Mouse (Mus musculus): Measurements from ENCODE around the gene Acot1. TPM values are rescaled to one million over a fixed set of nuclear protein-coding genes. Genes with fewer than 3 reads are reported as not detected.
"Not testable (repeated sequence)": the region's sequence is repeated elsewhere in the genome, so short reads cannot be mapped to it uniquely, and the experiment has no call there.

Gene Acot1
- polyA plus RNA-seq, 1 experiment from 2014 or later: 74.8 TPM

DNA sequence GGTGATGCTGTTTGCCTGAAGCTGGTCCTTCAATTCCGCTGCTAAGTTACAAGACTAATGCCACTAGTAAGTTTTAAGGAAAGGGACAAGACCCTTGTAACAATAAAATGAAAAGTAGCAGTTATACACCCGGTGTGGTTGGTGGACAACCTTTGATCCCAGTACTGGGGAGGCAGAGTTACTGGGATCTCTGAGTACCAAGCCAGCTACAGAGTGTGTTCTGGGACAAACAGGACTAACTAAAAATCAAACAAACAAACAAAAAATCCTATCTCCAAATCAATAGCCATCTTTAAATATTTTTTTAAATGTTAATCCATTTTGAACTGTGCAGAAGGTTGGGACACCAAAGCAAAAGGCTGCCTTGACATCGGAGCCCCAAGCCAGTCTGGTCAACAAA, 911 bp downstream of the Acot1 start:
- Histone ChIP-seq H3K27ac (ENCODE audit: low read depth, low read length) (no peak overlapping the region), H3K9ac (ENCODE audit: low read length) (no peak overlapping the region), H3K9me3 (ENCODE audit: control insufficient read depth, low read length) (no peaks in the 10 kb centered on the region), H3K4me3 (ENCODE audit: low read depth, low read length) (peak overlapping the region; percentile 40), H3K27me3 (ENCODE audit: control insufficient read depth, insufficient read depth, low read length) (no peaks in the 10 kb centered on the region), H3K36me3 (ENCODE audit: control insufficient read depth, insufficient read depth, low read length) (no peaks in the 10 kb centered on the region), H3K4me2 (ENCODE audit: low read depth) (peak overlapping the region; percentile 47), H3K4me1 (ENCODE audit: control insufficient read depth, insufficient read depth, low read length) (peaks cover 11% of the 10 kb centered on the region; the same call in 1 of the 2 replicates)
- DNase-seq (ENCODE audit: low spot score) (no peak), ATAC-seq (ENCODE audit: insufficient read depth, low FRiP score, low TSS enrichment) (no peak)
- 81% methylated on average over 3 of the region's 3 CpGs for WGBS

DNA sequence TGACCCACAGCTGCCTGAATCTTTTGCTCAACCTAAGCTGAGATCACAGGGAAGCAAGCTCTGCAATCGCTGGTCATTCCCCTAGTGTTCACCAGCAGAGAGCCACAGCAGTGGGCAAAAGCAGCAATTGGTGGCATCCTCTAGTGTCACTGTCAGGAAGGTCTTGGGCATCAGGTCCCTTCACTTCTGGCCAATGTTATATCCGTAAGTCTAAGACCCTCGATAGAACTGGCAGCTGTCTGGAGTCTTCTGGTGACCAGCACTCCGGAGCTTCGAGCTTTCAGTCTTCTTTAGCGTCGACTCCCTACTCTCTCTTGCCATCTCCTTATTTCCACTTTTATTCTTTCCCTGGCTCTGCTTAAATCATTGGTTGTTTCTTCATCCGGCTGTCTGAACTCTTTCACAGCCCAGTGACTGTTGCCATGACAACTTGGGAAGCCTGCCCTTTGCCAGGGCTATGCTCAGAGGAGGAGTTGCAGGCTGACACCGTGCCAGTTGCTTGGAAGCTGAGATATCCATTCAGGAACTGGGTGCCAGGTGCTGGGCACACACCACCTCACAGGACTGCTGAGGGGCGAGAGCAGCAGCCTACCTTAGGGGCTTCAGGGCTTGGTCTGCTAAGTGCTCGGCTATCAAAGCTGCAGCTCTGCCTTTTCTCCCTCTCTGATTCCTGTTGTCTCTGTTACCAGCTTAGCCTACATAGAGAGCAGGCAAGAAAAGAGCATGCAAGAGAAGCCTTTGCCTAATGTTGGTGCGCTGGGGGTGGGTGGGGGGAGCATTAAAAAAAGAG, 2.2 kb downstream of the Acot1 start:
- no peak overlapping the region for H3K4me3 ChIP-seq (ENCODE audit: low read depth, low read length)
- no peak overlapping the region for H3K27ac ChIP-seq (ENCODE audit: low read depth, low read length)
- H3K9ac ChIP-seq (ENCODE audit: low read length): no peak overlapping the region

DNA sequence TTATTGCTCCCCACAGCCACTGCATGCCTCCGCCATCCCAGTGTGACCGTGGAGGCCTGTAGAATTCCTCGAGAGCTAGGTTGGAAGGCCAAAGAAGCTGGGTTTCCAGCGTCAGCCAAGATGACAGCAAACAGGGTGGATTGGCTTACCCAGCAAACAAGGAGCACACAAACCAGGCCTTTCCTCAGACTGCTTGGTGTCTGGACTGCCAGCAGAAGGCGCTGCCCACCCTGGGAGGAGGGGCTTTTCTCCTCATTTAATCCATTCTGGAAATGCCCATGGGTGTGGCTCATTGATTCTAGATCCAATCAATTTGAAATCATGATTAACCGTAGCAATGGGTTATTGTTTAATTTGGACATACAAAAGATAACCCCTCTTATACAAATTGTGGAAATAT, 3.8 kb downstream of the Acot1 start:
- Histone ChIP-seq H3K4me1 (ENCODE audit: control insufficient read depth, insufficient read depth, low read length) (peaks cover 11% of the 10 kb centered on the region; the same call in 1 of the 2 replicates), H3K27ac (ENCODE audit: low read depth, low read length) (no peak overlapping the region), H3K36me3 (ENCODE audit: control insufficient read depth, insufficient read depth, low read length) (no peaks in the 10 kb centered on the region), H3K4me2 (ENCODE audit: low read depth) (no peak overlapping the region), H3K4me3 (ENCODE audit: low read depth, low read length) (no peak overlapping the region), H3K27me3 (ENCODE audit: control insufficient read depth, insufficient read depth, low read length) (no peaks in the 10 kb centered on the region), H3K9me3 (ENCODE audit: control insufficient read depth, low read length) (no peaks in the 10 kb centered on the region), H3K9ac (ENCODE audit: low read length) (no peak overlapping the region)
- DNase-seq (ENCODE audit: low spot score) (no peak), ATAC-seq (ENCODE audit: insufficient read depth, low FRiP score, low TSS enrichment) (no peak)
- WGBS: 80% methylated on average over 6 of the region's 6 CpGs

More for the DNA sequence above, 2.2 kb downstream of the Acot1 start:
- Histone ChIP-seq H3K27me3 (ENCODE audit: control insufficient read depth, insufficient read depth, low read length) (no peaks in the 10 kb centered on the region), H3K9me3 (ENCODE audit: control insufficient read depth, low read length) (no peaks in the 10 kb centered on the region), H3K4me1 (ENCODE audit: control insufficient read depth, insufficient read depth, low read length) (peaks cover 11% of the 10 kb centered on the region; the same call in 1 of the 2 replicates), H3K36me3 (ENCODE audit: control insufficient read depth, insufficient read depth, low read length) (no peaks in the 10 kb centered on the region), H3K4me2 (ENCODE audit: low read depth) (peak overlapping the region; percentile 47)
- peak; percentile 64; the same call in 1 of the 2 replicates for ATAC-seq (ENCODE audit: insufficient read depth, low FRiP score, low TSS enrichment)
- DNase-seq (ENCODE audit: low spot score): peak; percentile 64
- WGBS: 43% methylated on average over 12 of the region's 12 CpGs

DNA sequence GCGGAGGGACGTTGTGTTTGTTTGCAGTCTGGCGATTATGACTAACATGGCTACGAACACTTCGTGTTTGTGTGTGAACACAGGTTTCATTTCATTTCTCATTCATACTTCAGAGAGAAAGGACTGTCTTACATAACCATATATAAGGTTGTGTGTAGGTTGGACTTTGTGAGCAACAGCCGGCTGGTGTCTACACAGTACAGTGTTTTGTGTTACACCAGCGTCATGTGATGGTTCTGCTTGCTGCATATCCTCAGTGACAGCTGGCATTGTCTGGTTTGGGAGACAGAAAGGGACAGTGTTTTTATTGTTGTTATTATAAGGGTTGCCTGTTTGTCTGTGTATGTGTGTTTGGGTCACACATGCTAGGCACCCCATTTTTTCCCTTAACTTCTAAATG, 4.4 kb downstream of the Acot1 start:
- Histone ChIP-seq H3K4me2 (ENCODE audit: low read depth) (no peak overlapping the region), H3K9ac (ENCODE audit: low read length) (no peak overlapping the region), H3K27me3 (ENCODE audit: control insufficient read depth, insufficient read depth, low read length) (no peaks in the 10 kb centered on the region), H3K4me3 (ENCODE audit: low read depth, low read length) (no peak overlapping the region), H3K27ac (ENCODE audit: low read depth, low read length) (no peak overlapping the region), H3K36me3 (ENCODE audit: control insufficient read depth, insufficient read depth, low read length) (no peaks in the 10 kb centered on the region), H3K9me3 (ENCODE audit: control insufficient read depth, low read length) (no peaks in the 10 kb centered on the region), H3K4me1 (ENCODE audit: control insufficient read depth, insufficient read depth, low read length) (peaks cover 11% of the 10 kb centered on the region; the same call in 1 of the 2 replicates)
- no peak for ATAC-seq (ENCODE audit: insufficient read depth, low FRiP score, low TSS enrichment)
- DNase-seq (ENCODE audit: low spot score): no peak
- WGBS: 94% methylated on average over 7 of the region's 7 CpGs

DNA sequence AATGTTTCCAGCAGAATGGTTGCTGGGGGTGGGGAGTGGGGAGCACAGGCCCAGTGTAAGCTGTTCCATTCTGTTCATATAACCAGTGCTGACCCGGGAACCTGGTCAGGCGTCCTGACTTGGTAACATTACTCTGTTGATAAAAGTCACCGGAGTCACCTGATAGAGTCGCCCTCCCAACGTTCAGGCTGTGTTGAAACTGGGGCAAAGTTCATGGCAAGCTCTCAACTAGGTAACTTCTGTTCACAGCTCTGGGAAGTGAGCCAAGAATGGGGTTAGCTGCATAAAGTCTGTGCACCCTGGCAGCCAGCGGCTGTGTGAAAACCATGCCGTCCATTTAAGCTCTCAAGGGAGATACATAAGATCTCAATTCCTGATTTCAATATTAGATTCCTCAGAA, 11.2 kb downstream of the Acot1 start:
- not testable (repeated sequence) for H3K4me3 ChIP-seq (ENCODE audit: low read depth, low read length); DNase-seq (ENCODE audit: low spot score); H3K9ac ChIP-seq (ENCODE audit: low read length); H3K27me3 ChIP-seq (ENCODE audit: control insufficient read depth, insufficient read depth, low read length); ATAC-seq (ENCODE audit: insufficient read depth, low FRiP score, low TSS enrichment); H3K4me1 ChIP-seq (ENCODE audit: control insufficient read depth, insufficient read depth, low read length); H3K9me3 ChIP-seq (ENCODE audit: control insufficient read depth, low read length); H3K4me2 ChIP-seq (ENCODE audit: low read depth); H3K36me3 ChIP-seq (ENCODE audit: control insufficient read depth, insufficient read depth, low read length); H3K27ac ChIP-seq (ENCODE audit: low read depth, low read length)
- 86% methylated on average over 7 of the region's 7 CpGs for whole genome bisulfite sequencing

DNA sequence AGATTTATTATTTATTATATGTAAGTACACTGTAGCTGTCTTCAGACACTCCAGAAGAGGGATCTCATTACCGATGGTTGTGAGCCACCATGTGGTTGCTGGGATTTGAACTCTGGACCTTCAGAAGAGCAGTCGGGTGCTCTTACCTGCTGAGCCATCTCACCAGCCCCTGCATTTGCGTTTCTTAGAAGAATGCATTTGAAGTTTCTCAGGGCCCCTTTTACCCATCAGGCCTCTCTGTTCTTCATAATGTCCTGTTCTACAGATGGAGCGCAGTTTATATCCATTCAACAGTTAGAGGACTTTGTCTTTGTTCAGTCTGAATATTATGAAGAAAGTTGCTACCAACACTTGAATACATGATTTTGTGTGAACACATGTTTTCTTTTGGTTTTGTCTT, 13.0 kb downstream of the Acot1 start:
- not testable (repeated sequence) for H3K4me2 ChIP-seq (ENCODE audit: low read depth); H3K27ac ChIP-seq (ENCODE audit: low read depth, low read length); H3K27me3 ChIP-seq (ENCODE audit: control insufficient read depth, insufficient read depth, low read length); H3K9ac ChIP-seq (ENCODE audit: low read length); H3K36me3 ChIP-seq (ENCODE audit: control insufficient read depth, insufficient read depth, low read length); H3K9me3 ChIP-seq (ENCODE audit: control insufficient read depth, low read length); H3K4me1 ChIP-seq (ENCODE audit: control insufficient read depth, insufficient read depth, low read length); H3K4me3 ChIP-seq (ENCODE audit: low read depth, low read length); ATAC-seq (ENCODE audit: insufficient read depth, low FRiP score, low TSS enrichment); DNase-seq (ENCODE audit: low spot score)
- WGBS: 96% methylated on average over 4 of the region's 4 CpGs

DNA sequence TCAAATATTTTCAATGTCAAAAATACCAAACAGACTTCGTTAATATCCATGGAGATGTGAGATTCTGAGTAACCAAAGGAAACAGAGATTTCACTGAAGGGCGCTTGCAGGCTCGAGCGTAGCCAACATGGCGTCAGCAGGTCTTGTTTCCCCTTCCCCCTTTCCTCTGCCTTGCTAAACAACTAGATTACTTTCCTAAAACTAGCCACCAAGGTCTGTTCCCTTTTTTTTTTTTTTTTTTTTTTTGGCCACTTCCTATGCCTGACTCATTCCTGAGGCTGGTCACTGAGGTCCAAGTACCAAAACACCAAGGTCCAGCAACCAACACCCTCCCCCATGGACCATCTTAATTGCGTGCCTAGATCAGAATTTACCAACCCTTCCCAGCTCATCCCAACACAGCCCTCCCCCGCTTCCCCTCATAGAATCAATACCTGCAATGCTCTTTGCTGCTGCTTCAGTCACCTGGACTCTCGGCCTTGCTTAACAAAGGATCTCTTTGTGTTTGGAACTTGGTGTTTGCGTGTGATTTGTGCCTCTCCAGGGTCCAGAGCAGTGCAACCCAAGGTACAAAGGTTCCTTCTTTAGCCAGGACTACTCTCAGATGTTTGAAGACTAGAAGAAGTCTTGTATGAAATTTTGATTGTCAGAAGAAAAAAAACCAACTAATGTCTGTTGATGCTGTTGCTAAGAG, 13.9 kb downstream of the Acot1 start:
- Histone ChIP-seq H3K9ac (ENCODE audit: low read length) (no peak overlapping the region), H3K36me3 (ENCODE audit: control insufficient read depth, insufficient read depth, low read length) (no peaks in the 10 kb centered on the region), H3K9me3 (ENCODE audit: control insufficient read depth, low read length) (no peaks in the 10 kb centered on the region), H3K27me3 (ENCODE audit: control insufficient read depth, insufficient read depth, low read length) (no peaks in the 10 kb centered on the region), H3K27ac (ENCODE audit: low read depth, low read length) (no peak overlapping the region), H3K4me1 (ENCODE audit: control insufficient read depth, insufficient read depth, low read length) (no peaks in the 10 kb centered on the region), H3K4me3 (ENCODE audit: low read depth, low read length) (no peak overlapping the region), H3K4me2 (ENCODE audit: low read depth) (no peak overlapping the region)
- no peak for ATAC-seq (ENCODE audit: insufficient read depth, low FRiP score, low TSS enrichment)
- DNase-seq (ENCODE audit: low spot score): no peak
- 89% methylated on average over 9 of the region's 9 CpGs for WGBS

DNA sequence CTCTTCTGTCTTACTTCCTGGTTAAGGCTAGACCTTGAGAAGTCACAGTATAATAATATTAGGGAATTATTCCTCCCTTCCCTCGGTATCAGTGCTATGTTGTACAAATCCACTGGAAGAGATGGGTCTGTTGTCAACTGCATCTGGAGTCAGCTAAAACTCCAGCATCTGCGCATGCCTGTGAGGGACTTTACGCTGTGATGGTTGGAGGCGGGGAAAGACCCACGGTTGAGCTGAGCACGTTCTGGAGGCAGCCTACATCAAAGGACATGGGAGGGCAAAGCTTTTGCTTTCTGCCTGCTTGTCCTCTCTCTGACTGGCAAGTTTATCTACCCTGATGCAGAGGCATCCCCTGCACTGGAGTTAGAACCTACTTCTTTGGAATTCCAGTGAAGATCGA, 16.6 kb downstream of the Acot1 start:
- WGBS: 90% methylated on average over 7 of the region's 7 CpGs
- no peak overlapping the region for H3K4me3 ChIP-seq (ENCODE audit: low read depth, low read length)
- DNase-seq (ENCODE audit: low spot score): no peak
- no peak overlapping the region for H3K27ac ChIP-seq (ENCODE audit: low read depth, low read length)
- H3K9me3 ChIP-seq (ENCODE audit: control insufficient read depth, low read length): no peaks in the 10 kb centered on the region
- no peak overlapping the region for H3K4me2 ChIP-seq (ENCODE audit: low read depth)
- no peaks in the 10 kb centered on the region for H3K4me1 ChIP-seq (ENCODE audit: control insufficient read depth, insufficient read depth, low read length)
- no peak for ATAC-seq (ENCODE audit: insufficient read depth, low FRiP score, low TSS enrichment)
- H3K27me3 ChIP-seq (ENCODE audit: control insufficient read depth, insufficient read depth, low read length): no peaks in the 10 kb centered on the region
- H3K36me3 ChIP-seq (ENCODE audit: control insufficient read depth, insufficient read depth, low read length): no peaks in the 10 kb centered on the region
- no peak overlapping the region for H3K9ac ChIP-seq (ENCODE audit: low read length)

DNA sequence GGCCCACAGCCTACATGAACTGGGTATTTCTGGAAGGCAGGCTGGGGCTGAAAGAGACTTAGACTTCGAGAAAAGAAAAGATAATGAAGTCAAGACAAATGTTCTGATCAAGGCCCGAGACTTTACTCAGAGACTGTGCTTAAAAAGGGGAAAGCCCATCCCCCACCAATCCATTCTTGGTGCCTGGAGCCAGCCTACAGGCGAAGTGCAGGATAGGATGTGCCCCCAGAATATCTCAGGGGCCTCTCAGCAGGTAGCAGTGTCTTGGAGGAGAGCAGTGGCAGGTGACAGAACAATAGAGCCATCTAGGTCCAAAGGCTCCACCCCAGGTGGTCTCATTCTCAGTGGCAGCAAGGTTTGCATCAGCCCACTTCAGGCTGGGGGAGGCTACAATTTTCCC, 19.0 kb downstream of the Acot1 start:
- H3K27me3 ChIP-seq (ENCODE audit: control insufficient read depth, insufficient read depth, low read length); H3K9me3 ChIP-seq (ENCODE audit: control insufficient read depth, low read length); H3K36me3 ChIP-seq (ENCODE audit: control insufficient read depth, insufficient read depth, low read length); DNase-seq (ENCODE audit: low spot score); H3K9ac ChIP-seq (ENCODE audit: low read length); H3K4me2 ChIP-seq (ENCODE audit: low read depth); H3K4me1 ChIP-seq (ENCODE audit: control insufficient read depth, insufficient read depth, low read length); H3K4me3 ChIP-seq (ENCODE audit: low read depth, low read length); H3K27ac ChIP-seq (ENCODE audit: low read depth, low read length); ATAC-seq (ENCODE audit: insufficient read depth, low FRiP score, low TSS enrichment): not testable (repeated sequence)
- 66% methylated on average over 3 of the region's 3 CpGs for WGBS

Data from neural tube, embryonic 11.5 days (tissue).